Mouse (Mus musculus): ENCODE measurements at regions not wholly inside any gene's neighbourhood (a gene's known extent, or its start where the extent isn't known, plus 50 kb on each side); places are given as distances from the start of the nearest gene placed in this dataset.

DNA sequence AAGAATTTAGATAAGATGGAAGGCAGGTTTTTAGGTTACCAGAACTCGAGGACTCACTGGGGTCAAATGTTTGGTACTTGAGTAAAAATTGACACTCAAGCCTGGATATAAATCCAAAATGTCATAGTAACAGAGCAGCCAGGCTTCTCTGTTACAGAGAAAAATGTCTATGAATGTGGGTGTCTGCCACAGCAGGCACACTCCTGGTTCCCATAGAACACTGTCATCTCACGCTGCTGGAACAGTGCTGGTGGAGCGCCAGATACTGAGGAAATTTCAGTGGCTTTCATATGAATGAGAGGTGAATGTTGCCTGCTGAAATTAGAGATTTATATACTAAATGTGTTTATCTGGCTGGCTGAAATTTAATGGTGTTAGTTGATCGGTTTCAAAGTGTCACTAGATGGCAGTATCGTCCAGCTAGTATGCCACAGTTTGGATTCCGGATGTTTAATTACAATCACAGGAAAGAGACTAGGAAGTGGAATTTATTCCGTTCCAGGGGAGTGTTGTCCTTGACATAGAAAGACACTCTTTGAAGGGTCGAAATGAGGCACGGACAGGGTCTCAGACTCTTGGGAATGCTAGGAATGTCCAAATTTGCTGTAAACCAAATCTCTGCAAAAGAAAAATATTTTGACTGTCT, 273.9 kb downstream of the Snca start:
- peak; percentile 80 for TF ChIP-seq CTCF (IDR thresholded peaks at IDR 0.05; ENCODE audit: low read depth)
- Histone ChIP-seq H3K4me3 (ENCODE audit: low read length) (no peak overlapping the region), H3K9ac (replicated peaks; ENCODE audit: low read length) (no peak overlapping the region), H3K27ac (no peak overlapping the region), H3K9me3 (ENCODE audit: low read length) (0 out of 2 replicates have a peak, but pooled peaks cover 3% of the 10 kb centered on the region), H3K27me3 (ENCODE audit: insufficient read depth, low read length) (no peaks in the 10 kb centered on the region), H3K4me2 (ENCODE audit: low read depth, low read length) (peak overlapping the region; percentile 43), H3K36me3 (ENCODE audit: insufficient read depth, low read length) (no peaks in the 10 kb centered on the region), H3K4me1 (ENCODE audit: insufficient read depth, low read length) (no peaks in the 10 kb centered on the region)
- WGBS = 39% methylated on average over 9 of the region's 9 CpGs
- DNase-seq (ENCODE audit: low spot score) (peak; percentile 87), ATAC-seq (peak; percentile 66; the same call in 1 of the 2 replicates)
